Mouse (Mus musculus) embryonic fibroblast, embryonic 13.5 days (primary cell): ENCODE data around the gene Thg1l.

ENCODE experiments used
- CTCF ChIP-seq: IDR thresholded peaks from 2 replicates; pipeline ENCODE4 v1.5.1; 2011; ENCODE audit warnings: mild to moderate bottlenecking, control low read depth, low read length, moderate library complexity, borderline replicate concordance; ENCODE audit not compliant: insufficient read depth
- POLR2A ChIP-seq: IDR thresholded peaks from 2 replicates; pipeline ENCODE4 v1.6.1; 2011; ENCODE audit warnings: low read depth, mild to moderate bottlenecking, control low read depth, low read length, moderate library complexity

GRCm38 (mm10) chr11:45932771-45933170 is 22.5 kb downstream of the Thg1l start:
- TF ChIP-seq POLR2A (no peak), CTCF (no peak)
